Mouse (Mus musculus) naive thymus-derived CD4-positive, alpha-beta T cell, adult 5 months (primary cell): ENCODE results near the gene Cast. TPM values are rescaled to one million over a fixed set of nuclear protein-coding genes. Genes with fewer than 3 reads are reported as not detected.

Experiments used
- polyA plus RNA-seq: library from polyadenylated mRNA; unstranded; fragments of 100-300 nt; shearing (Covaris generic); gene quantifications from one replicate; pipeline ENCODE4 v1.2.1, GENCODE M21; 2017

Cast gene
- 313 TPM for polyA plus RNA-seq

GRCm38 (mm10) chr13:74808152-74808929 is at the start of gene Cast:
Gene Cast (minus strand): TSS chr13:74808810.

Other genes starting within 250 kb of the Cast start
- 111 TPM for gene Erap1, start 169.2 kb downstream of the Cast start, polyA plus RNA-seq